Mouse (Mus musculus): ENCODE data around the gene Kcna5.

GRCm38 (mm10) chr6:126500088-126500487 lies 35.1 kb downstream of the Kcna5 start:
- TF ChIP-seq CTCF (IDR thresholded peaks at IDR 0.05; ENCODE audit: control insufficient read depth, insufficient read depth, insufficient read length) (peak; percentile 83), USF1 (IDR thresholded peaks at IDR 0.05; ENCODE audit: low read depth) (no peak), CEBPB (IDR thresholded peaks at IDR 0.05; ENCODE audit: low read depth) (no peak), MAX (IDR thresholded peaks at IDR 0.05) (no peak), MYOD1 (IDR thresholded peaks at IDR 0.05; ENCODE audit: control insufficient read depth, insufficient read length, low read depth) (no peak), FOSL1 (IDR thresholded peaks at IDR 0.05; ENCODE audit: insufficient read depth, low read length, poor library complexity, severe bottlenecking) (no peak), MYOG (IDR thresholded peaks at IDR 0.05; ENCODE audit: control insufficient read depth, extremely low read depth, insufficient read length) (no peak)

Measured in C2C12 (cell line).